Mouse (Mus musculus) forebrain, embryonic 12.5 days (tissue): ENCODE measurements at regions not wholly inside any gene's neighbourhood (a gene's known extent, or its start where the extent isn't known, plus 50 kb on each side); places are given as distances from the start of the nearest gene placed in this dataset.
A peak's percentile ranks its signal among the peaks of the same experiment; 100 is the strongest.
"Not testable (repeated sequence)": the region's sequence is repeated elsewhere in the genome, so short reads cannot be mapped to it uniquely, and the experiment has no call there.

Experiments
- ATAC-seq: fragments of 200-750 bp; cut with Nextera tagmentation; 2 replicates; pipeline ENCODE4 v1.8.0; 2017; ENCODE audit warnings: moderate TSS enrichment; ENCODE audit not compliant: low FRiP score
- H3K27ac ChIP-seq: fragments of 300-500 bp; sonication (generic); 2 replicates; pipeline ENCODE4 v1.5.1; 2016; ENCODE audit warnings: mild to moderate bottlenecking
- H3K27me3 ChIP-seq: fragments of 300-500 bp; sonication (generic); 2 replicates; pipeline ENCODE4 v1.6.1; 2016; ENCODE audit warnings: mild to moderate bottlenecking
- H3K36me3 ChIP-seq: fragments of 300-500 bp; sonication (generic); replicated peaks from 2 replicates; pipeline ENCODE4 v1.6.1; 2016; ENCODE audit warnings: mild to moderate bottlenecking
- H3K4me1 ChIP-seq: fragments of 300-500 bp; sonication (generic); 2 replicates; pipeline ENCODE4 v1.6.1; 2016
- H3K4me2 ChIP-seq: fragments of 300-500 bp; sonication (generic); 2 replicates; pipeline ENCODE4 v1.6.1; 2016; ENCODE audit warnings: mild to moderate bottlenecking, moderate library complexity
- H3K4me3 ChIP-seq: fragments of 300-500 bp; sonication (generic); replicated peaks from 2 replicates; pipeline ENCODE4 v1.5.1; 2016; ENCODE audit warnings: mild to moderate bottlenecking
- H3K9ac ChIP-seq: fragments of 300-500 bp; sonication (generic); 2 replicates; pipeline ENCODE4 v1.6.1; 2016; ENCODE audit warnings: mild to moderate bottlenecking
- H3K9me3 ChIP-seq: fragments of 300-500 bp; sonication (generic); 2 replicates; pipeline ENCODE4 v1.6.1; 2016
- WGBS: fragments of 180-500 bp; shearing (Covaris S2); methylation state at CpG from one replicate; pipeline ENCODE4 v1.1.7; 2016; 5-methylcytosine and 5-hydroxymethylcytosine counted together

DNA sequence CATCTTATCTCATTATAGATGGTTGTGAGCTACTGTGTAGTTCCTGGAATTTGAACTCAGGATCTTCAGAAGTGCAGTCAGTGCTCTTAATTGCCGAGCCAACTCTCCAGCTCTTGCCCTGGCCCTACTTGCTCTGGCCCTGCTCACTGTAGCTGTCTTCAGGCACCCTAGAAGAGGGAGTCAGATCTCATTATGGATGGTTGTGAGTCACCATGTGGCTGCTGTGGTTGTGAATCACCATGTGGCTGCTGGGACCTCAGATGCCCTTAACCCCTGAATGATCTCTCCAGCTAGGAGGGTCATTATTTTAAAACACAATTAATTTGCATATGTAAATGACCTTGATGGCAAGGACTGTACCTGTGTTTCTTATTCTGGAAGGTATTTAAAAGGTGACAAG is 249.1 kb upstream of the Pfkp start:
- no peak overlapping the region for H3K4me3 ChIP-seq
- 73% methylated on average over 1 of the region's 1 CpGs for WGBS
- no peaks in the 10 kb centered on the region for H3K36me3 ChIP-seq
- no peaks in the 10 kb centered on the region for H3K27me3 ChIP-seq
- H3K27ac ChIP-seq: no peak overlapping the region
- ATAC-seq: no peak
- no peak overlapping the region for H3K4me2 ChIP-seq
- H3K9me3 ChIP-seq: no peaks in the 10 kb centered on the region
- no peaks in the 10 kb centered on the region; the same call in 1 of the 2 replicates for H3K4me1 ChIP-seq
- H3K9ac ChIP-seq: no peak overlapping the region

DNA sequence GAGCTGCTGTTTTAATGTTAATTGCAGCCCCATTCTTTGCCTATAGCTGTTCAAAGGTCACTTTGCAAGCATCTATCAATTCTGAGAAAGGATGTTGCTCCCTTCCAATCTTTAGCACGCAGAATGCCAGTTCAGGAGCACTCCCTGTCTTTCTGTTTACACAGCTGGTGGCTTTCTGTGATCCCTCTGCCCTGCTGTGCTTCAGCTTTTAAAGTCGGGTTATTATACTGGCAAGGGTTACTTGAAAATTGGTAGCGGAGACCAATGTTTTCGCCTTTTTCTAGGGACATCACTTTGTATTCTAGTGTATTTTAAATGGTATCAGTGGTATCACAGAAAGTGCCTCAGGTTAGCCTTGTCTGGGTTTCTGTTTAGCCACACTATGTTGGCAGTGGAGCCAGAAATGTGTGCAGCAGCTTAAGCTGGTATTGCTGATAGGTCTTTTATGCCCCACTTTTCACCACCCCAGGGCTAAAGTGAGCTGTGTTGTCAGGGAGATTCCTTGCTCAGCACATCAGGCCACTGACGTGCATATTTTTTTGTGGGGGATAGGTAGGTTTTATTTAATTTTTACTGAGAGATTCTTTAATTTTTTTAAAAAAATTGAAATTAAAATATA is 243.0 kb upstream of the Pfkp start:
- Histone ChIP-seq H3K9ac (no peak overlapping the region), H3K9me3 (no peaks in the 10 kb centered on the region), H3K27ac (no peak overlapping the region), H3K4me1 (peaks cover 5% of the 10 kb centered on the region), H3K27me3 (no peaks in the 10 kb centered on the region), H3K4me2 (no peak overlapping the region), H3K4me3 (no peak overlapping the region), H3K36me3 (no peaks in the 10 kb centered on the region)
- WGBS: 29% methylated on average over 5 of the region's 5 CpGs
- no peak for ATAC-seq

DNA sequence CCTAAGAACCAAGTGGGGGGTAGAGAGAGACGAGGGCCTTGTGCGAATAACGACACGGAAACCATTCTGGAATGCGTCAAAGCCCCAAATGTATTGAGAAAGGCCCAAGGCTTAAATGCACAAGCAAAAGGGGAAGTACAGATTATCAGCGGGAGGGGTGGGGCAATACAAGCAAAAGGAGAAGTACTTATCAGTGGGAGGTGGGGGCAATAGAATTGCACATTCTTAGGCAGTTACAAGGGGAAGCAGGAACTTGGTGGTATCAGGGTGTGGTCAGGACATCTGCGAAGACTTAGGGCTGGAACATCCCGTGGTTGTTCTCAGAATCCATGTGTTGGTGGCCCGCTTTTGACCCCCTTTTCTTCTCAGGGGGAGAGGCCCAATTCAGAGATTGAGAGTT is 240.9 kb upstream of the Pfkp start:
- H3K36me3 ChIP-seq, H3K4me2 ChIP-seq, ATAC-seq, H3K4me3 ChIP-seq, H3K27ac ChIP-seq, H3K9ac ChIP-seq, H3K27me3 ChIP-seq, H3K4me1 ChIP-seq, H3K9me3 ChIP-seq: not testable (repeated sequence)
- 89% methylated on average over 9 of the region's 9 CpGs for WGBS

DNA sequence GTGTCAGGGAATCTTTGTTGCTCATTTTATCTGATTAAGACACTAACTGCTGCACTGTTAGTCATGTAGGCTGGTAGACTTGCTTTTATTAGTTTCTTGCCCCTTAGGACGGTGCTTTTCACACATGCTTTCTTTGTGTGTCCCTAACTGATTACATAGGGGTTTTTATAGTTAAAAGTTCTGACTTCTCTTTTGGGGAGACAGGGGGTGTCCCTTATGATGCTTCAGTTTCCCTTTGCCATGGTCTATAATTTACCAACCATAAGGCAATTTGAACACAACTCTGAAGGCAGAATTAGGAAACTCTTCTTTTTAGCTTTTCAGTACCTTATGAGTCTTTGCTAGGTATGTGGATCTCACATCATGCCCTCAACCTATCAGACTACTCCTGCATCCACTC is 239.8 kb upstream of the Pfkp start:
- no peak overlapping the region for H3K4me2 ChIP-seq
- no peaks in the 10 kb centered on the region for H3K27me3 ChIP-seq
- H3K9ac ChIP-seq: no peak overlapping the region
- no peak overlapping the region for H3K4me3 ChIP-seq
- ATAC-seq: no peak
- WGBS: 91% methylated on average over 1 of the region's 1 CpGs
- no peak overlapping the region for H3K27ac ChIP-seq
- no peaks in the 10 kb centered on the region for H3K36me3 ChIP-seq
- peaks cover 5% of the 10 kb centered on the region for H3K4me1 ChIP-seq
- no peaks in the 10 kb centered on the region for H3K9me3 ChIP-seq

DNA sequence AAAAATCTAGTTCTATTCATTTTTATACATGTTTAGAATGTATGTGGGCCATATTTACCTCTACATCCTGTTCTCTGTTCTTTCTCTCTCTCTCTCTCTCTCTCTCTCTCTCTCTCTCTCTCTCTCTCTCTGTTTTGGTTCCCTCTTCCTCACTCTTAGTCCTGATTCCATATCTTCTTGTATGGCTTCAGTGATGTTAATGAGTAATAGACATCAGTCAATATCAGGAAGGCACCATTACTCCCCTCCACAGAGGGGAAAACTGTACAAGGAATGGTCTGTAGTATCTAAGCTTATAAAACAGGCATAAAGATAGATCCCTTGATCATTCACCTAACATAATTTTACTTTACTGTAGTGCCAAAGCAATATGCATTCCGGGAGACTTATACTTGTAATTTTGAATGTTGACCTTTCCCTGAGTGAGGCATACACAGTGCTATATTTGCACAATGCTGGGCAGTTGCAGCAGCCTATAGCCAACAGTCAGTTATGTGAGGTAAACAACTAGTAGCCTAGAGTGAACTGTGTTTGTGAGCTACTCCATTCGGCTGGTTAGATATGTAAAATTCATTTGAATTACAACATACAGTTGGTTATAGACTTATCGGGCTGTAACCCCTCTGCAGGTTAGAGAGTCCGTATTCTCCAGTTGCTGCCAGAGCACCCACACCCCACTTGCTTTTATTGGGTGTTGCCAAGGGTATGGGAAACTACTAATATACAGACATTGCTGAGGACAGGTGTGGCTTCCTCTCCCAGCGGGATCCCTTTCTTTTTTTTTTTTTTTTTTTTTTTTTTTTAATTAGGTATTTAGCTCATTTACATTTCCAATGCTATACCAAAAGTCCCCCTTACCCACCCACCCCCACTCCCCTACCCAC is 228.7 kb upstream of the Pfkp start:
- Histone ChIP-seq H3K27me3 (no peaks in the 10 kb centered on the region), H3K9ac (no peak overlapping the region), H3K27ac (no peak overlapping the region), H3K4me1 (no peaks in the 10 kb centered on the region), H3K9me3 (no peaks in the 10 kb centered on the region), H3K36me3 (no peaks in the 10 kb centered on the region), H3K4me2 (no peak overlapping the region), H3K4me3 (no peak overlapping the region)
- ATAC-seq: no peak
- 94% methylated on average over 5 of the region's 5 CpGs for WGBS

DNA sequence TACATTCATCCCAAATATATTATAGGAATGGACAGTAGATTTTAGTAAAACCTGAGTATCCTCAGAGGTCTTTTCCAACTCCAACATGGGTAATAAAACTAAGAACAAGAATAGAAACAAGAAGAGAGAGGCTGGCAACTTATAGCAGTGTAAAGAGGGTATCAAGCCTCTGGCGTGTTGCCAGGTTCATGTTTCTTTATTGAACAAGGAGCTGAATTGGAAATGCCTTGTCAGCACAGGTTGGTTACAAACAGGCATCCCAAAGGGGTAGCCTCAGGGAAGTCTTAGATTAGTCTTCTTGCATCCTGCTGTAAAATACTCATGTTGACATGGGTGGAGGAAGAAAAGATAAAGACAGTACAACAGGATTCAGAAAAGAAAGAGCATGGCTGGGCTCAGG is 213.6 kb upstream of the Pfkp start:
- Histone ChIP-seq H3K4me1 (no peaks in the 10 kb centered on the region), H3K9me3 (no peaks in the 10 kb centered on the region), H3K36me3 (no peaks in the 10 kb centered on the region), H3K9ac (no peak overlapping the region), H3K27me3 (no peaks in the 10 kb centered on the region), H3K4me3 (no peak overlapping the region), H3K4me2 (no peak overlapping the region), H3K27ac (no peak overlapping the region)
- no peak for ATAC-seq
- WGBS: 89% methylated on average over 1 of the region's 1 CpGs

DNA sequence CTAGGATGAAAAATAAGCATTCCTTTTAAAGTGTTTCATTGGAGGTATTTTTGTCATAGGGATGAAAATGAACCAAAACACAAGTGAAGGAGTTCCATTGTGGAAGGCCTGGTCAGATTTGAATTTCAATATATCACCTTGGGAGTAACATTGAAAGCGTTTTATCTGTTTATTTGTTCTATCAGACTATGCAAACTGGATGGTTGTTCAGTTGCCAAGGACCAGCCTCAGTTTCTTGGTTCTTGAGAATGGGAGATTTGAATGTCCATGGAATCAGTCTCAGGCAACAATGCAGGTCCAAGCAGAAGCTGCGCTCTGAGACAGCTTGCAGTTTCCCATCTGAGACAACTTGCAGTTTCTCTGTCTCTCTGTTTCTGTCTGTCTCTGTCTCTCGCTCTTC is 211.0 kb upstream of the Pfkp start:
- no peak overlapping the region for H3K4me2 ChIP-seq
- no peak overlapping the region for H3K4me3 ChIP-seq
- H3K4me1 ChIP-seq: peaks cover 6% of the 10 kb centered on the region; the same call in 1 of the 2 replicates
- H3K9me3 ChIP-seq: no peaks in the 10 kb centered on the region
- H3K27me3 ChIP-seq: no peaks in the 10 kb centered on the region
- H3K9ac ChIP-seq: no peak overlapping the region
- 92% methylated on average over 3 of the region's 3 CpGs for WGBS
- no peak overlapping the region for H3K27ac ChIP-seq
- ATAC-seq: no peak
- no peaks in the 10 kb centered on the region for H3K36me3 ChIP-seq

DNA sequence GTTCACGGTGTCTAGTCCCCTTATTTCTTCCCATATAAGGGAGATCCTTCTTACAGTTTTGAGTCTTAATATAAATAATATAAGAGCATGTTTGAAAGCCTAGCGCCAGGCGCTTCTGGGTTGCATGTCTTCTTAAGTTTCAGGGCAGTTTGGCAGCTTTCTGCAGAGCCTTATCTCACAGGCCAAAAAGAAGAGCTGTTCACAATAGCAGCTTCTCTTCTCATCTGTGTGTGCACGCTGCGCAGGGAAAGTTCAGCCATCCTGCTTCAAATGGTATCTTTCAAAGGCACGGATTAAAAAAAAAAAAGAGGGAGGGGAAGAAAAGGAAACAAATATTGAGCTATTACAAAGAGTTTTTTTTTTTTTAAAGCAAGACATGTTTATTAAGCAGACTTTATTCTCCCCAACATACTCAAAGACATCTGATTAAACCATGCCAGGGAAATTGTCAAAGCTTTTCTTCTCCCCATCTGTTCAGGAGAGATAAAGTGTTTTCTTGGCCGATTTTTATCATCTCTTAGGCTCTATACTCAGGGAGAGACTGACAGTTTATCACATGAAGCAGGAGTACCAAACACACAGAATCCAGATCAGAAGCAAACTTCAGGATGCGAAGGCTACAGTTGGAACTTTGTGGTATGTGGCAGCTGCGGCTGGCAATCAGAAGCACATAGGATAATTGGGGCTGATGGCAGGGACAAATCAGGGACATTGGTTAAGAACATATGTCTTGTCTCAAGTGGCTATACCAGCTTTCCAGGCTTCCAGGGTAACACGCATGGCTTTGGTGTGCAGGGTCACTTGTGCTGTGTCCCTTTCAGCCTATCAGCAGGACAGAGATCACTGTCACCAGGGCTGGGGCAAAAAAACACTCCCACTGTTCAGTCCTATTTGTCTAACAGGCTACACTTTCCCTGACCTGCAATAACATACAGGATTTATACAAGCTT is 206.9 kb upstream of the Pfkp start:
- Histone ChIP-seq H3K4me1 (peaks cover 6% of the 10 kb centered on the region; the same call in 1 of the 2 replicates), H3K9ac (no peak overlapping the region), H3K27ac (no peak overlapping the region), H3K4me2 (no peak overlapping the region), H3K9me3 (no peaks in the 10 kb centered on the region), H3K4me3 (no peak overlapping the region), H3K36me3 (no peaks in the 10 kb centered on the region), H3K27me3 (no peaks in the 10 kb centered on the region)
- 65% methylated on average over 10 of the region's 10 CpGs for WGBS
- no peak for ATAC-seq

DNA sequence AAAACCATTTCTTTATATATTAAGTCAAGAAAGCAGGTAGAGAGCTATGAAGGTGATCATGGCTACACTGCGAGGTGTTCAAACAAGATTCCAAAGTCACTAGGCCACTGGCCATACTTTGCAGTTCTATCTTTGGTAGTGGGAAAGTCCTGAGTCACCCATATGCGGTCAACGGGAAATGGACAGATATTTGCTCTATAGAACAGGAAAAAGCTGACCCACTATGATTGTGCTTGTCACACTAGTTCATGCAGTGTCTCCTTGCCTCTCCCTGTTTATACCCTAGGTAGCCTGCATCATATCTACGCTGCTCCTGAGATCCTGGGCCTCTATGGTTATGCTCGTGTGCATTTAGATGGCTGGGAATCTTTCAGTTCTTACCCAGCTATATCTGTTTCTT is 188.9 kb upstream of the Pfkp start:
- no peak overlapping the region for H3K27ac ChIP-seq
- no peaks in the 10 kb centered on the region for H3K36me3 ChIP-seq
- 85% methylated on average over 5 of the region's 5 CpGs for WGBS
- no peak for ATAC-seq
- no peak overlapping the region for H3K4me3 ChIP-seq
- no peak overlapping the region for H3K9ac ChIP-seq
- H3K27me3 ChIP-seq: 0 out of 2 replicates have a peak, but pooled peaks cover 3% of the 10 kb centered on the region
- H3K4me1 ChIP-seq: no peaks in the 10 kb centered on the region
- no peaks in the 10 kb centered on the region for H3K9me3 ChIP-seq
- no peak overlapping the region for H3K4me2 ChIP-seq

DNA sequence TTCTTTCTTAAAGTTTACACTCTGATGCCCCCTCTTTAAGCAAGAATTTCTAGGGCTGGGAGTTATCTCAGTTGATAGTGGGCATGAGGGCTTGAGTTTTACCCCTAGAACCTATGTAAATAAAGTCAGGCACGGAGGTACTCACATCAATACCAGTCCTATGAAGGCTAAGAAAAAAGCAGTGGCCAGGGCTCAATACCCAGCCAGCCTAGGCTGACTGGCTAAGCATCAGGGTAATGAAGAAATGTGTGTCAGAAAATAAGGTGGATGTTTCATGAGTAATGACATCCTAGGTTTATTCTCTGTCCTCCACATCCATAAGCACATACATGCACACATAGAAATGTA is 188.5 kb upstream of the Pfkp start:
- no peak overlapping the region for H3K4me2 ChIP-seq
- H3K4me3 ChIP-seq: no peak overlapping the region
- H3K27me3 ChIP-seq: 0 out of 2 replicates have a peak, but pooled peaks cover 3% of the 10 kb centered on the region
- no peaks in the 10 kb centered on the region for H3K4me1 ChIP-seq
- peak; percentile 30; the same call in 1 of the 2 replicates for ATAC-seq
- WGBS: 89% methylated on average over 1 of the region's 1 CpGs
- no peak overlapping the region for H3K27ac ChIP-seq
- H3K9ac ChIP-seq: no peak overlapping the region
- no peaks in the 10 kb centered on the region for H3K36me3 ChIP-seq
- H3K9me3 ChIP-seq: no peaks in the 10 kb centered on the region

DNA sequence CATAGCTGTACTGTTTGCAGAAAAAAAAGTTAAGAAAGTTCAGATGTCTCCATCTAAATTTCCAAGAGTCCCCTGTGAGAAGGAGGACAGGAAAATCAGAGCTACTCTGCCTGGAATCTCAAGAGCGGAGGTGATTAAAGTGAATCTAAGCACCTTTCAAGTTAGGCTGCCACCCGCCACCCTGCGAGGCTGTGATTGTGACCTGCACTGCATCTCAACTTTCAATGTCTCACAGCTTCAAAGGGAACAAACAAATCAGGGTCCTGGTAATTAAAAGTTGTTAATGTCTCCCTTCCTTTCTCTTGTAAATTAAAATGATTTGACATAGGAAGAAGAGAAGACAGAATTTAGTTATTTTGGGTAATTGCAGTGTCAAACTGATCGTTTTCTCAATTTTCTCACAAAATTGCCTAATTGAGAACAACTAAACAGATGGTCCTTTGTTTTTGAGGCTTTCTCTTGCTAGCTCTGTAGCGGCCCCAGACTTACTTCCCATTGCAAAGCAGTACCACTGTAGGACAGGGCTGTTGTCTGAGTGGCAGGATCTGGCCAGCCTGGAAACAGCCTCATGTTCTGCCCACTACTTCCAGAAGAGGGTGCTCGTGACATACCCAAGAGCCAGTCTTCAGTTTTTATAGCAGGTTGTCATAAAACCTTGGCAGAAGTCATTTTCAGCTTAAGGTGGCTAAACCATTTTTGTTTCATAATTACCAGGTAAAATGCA is 187.9 kb upstream of the Pfkp start:
- Histone ChIP-seq H3K9ac (no peak overlapping the region), H3K27ac (no peak overlapping the region), H3K9me3 (no peaks in the 10 kb centered on the region), H3K27me3 (0 out of 2 replicates have a peak, but pooled peaks cover 3% of the 10 kb centered on the region), H3K4me3 (no peak overlapping the region), H3K36me3 (no peaks in the 10 kb centered on the region), H3K4me2 (no peak overlapping the region), H3K4me1 (no peaks in the 10 kb centered on the region)
- 22% methylated on average over 6 of the region's 6 CpGs for WGBS
- peak; percentile 94 for ATAC-seq

DNA sequence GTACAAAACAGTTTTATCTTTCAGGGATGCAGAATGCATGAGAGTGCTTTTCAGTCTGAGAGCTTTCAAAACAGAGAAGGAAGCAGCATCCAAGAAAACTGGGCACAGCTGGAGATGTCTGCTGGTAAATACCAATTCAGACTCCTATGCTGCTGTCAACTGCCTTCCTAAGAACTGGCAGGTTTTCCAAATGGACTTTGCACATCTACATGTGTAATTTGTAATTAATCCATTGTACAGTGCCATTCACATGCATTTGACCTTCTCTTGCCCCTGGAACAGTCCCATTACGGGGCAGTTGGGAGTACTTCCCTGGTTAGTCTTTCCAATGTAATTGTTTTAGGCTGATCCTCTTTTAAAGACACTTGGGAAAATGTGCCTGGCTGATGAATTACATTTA is 181.3 kb upstream of the Pfkp start:
- H3K4me1 ChIP-seq: no peaks in the 10 kb centered on the region
- no peak overlapping the region for H3K4me3 ChIP-seq
- no peak overlapping the region for H3K4me2 ChIP-seq
- no peak overlapping the region for H3K9ac ChIP-seq
- H3K36me3 ChIP-seq: no peaks in the 10 kb centered on the region
- 0 out of 2 replicates have a peak, but pooled peaks cover 3% of the 10 kb centered on the region for H3K9me3 ChIP-seq
- no peaks in the 10 kb centered on the region for H3K27me3 ChIP-seq
- no peak for ATAC-seq
- H3K27ac ChIP-seq: no peak overlapping the region
- WGBS: 52% methylated on average over 1 of the region's 1 CpGs
